Mouse (Mus musculus): ENCODE results near the gene Npm1. TPM values are rescaled to one million over a fixed set of nuclear protein-coding genes. Genes with fewer than 3 reads are reported as not detected.

Npm1 gene
- total RNA-seq, 1 experiment: 2,502 TPM

GRCm38 (mm10) chr11:33139458-33140110 lies 23.4 kb downstream of the Npm1 start:
- DNase-seq (ENCODE audit: low read depth, low spot score): no peak
- in situ Hi-C loops (cut with MboI; ENCODE audit: low sequenced_read_pairs in 2 of 2, unreplicated experiment in 2 of 2): no loop called here
- Histone ChIP-seq H3K9me3 (ENCODE audit: control insufficient read depth, insufficient read depth, low read depth, low read length) (no peaks in the 10 kb centered on the region), H3K27ac (ENCODE audit: insufficient read depth, low read depth, low read length, poor library complexity, severe bottlenecking) (no peak overlapping the region), H3K4me1 (ENCODE audit: control insufficient read depth in 2 of 2, insufficient read depth in 2 of 2, low read length in 2 of 2, poor library complexity in 1 of 2) (peaks cover 2 to 10% of the 10 kb centered on the region in 2 experiments; a peak in 2 of 4 replicates), H3K4me3 (ENCODE audit: insufficient read depth in 1 of 2, low read depth in 1 of 2, low read length in 2 of 2, poor library complexity in 1 of 2, severe bottlenecking in 1 of 2) (no peak overlapping the region), H3K36me3 (ENCODE audit: control insufficient read depth, insufficient read depth, low read length, poor library complexity, severe bottlenecking) (no peaks in the 10 kb centered on the region), H3K9ac (ENCODE audit: insufficient read depth, low read depth, low read length, poor library complexity, severe bottlenecking) (no peak overlapping the region)
- TF ChIP-seq CHD2 (IDR thresholded peaks at IDR 0.05; ENCODE audit: low read depth, low read length) (no peak), ZNF384 (IDR thresholded peaks at IDR 0.05; ENCODE audit: low read depth, low read length) (no peak), ZC3H11A (IDR thresholded peaks at IDR 0.05; ENCODE audit: borderline replicate concordance, low read depth, low read length) (no peak), MAFK (IDR thresholded peaks at IDR 0.05; ENCODE audit: insufficient read depth, low read depth, low read length) (no peak), HCFC1 (IDR thresholded peaks at IDR 0.05; ENCODE audit: borderline replicate concordance, insufficient read depth, low read length) (no peak)

- Histone ChIP-seq H3K4me1 (ENCODE audit: control insufficient read depth in 2 of 2, insufficient read depth in 2 of 2, low read length in 2 of 2, poor library complexity in 1 of 2) (peaks cover under 1 to 1% of the 10 kb centered on the region in 2 experiments; a peak in 2 of 4 replicates), H3K4me3 (ENCODE audit: insufficient read depth in 1 of 2, low read depth in 1 of 2, low read length in 2 of 2, poor library complexity in 1 of 2, severe bottlenecking in 1 of 2) (no peak overlapping the region), H3K27ac (ENCODE audit: insufficient read depth, low read depth, low read length, poor library complexity, severe bottlenecking) (no peak overlapping the region), H3K9ac (ENCODE audit: insufficient read depth, low read depth, low read length, poor library complexity, severe bottlenecking) (no peak overlapping the region), H3K36me3 (ENCODE audit: control insufficient read depth, insufficient read depth, low read length, poor library complexity, severe bottlenecking) (no peaks in the 10 kb centered on the region), H3K9me3 (ENCODE audit: control insufficient read depth, insufficient read depth, low read depth, low read length) (no peaks in the 10 kb centered on the region)
- in situ Hi-C loops (cut with MboI; ENCODE audit: low sequenced_read_pairs in 2 of 2, unreplicated experiment in 2 of 2): no loop called here
- DNase-seq (ENCODE audit: low read depth, low spot score): no peak
- TF ChIP-seq ZC3H11A (IDR thresholded peaks at IDR 0.05; ENCODE audit: borderline replicate concordance, low read depth, low read length) (no peak), ZNF384 (IDR thresholded peaks at IDR 0.05; ENCODE audit: low read depth, low read length) (no peak), MAFK (IDR thresholded peaks at IDR 0.05; ENCODE audit: insufficient read depth, low read depth, low read length) (no peak), CHD2 (IDR thresholded peaks at IDR 0.05; ENCODE audit: low read depth, low read length) (no peak), HCFC1 (IDR thresholded peaks at IDR 0.05; ENCODE audit: borderline replicate concordance, insufficient read depth, low read length) (no peak)
Measured at GRCm38 (mm10) chr11:33138686-33139085, 24.3 kb downstream of the Npm1 start.

- no peaks in the 10 kb centered on the region for H3K4me1 ChIP-seq (ENCODE audit: control insufficient read depth in 2 of 2, insufficient read depth in 2 of 2, low read length in 2 of 2, poor library complexity in 1 of 2)
Measured at GRCm38 (mm10) chr11:33134391-33134986, 28.5 kb downstream of the Npm1 start.

GRCm38 (mm10) chr11:33132619-33133338 lies 30.2 kb downstream of the Npm1 start:
- DNase-seq (ENCODE audit: low read depth, low spot score): no peak
- in situ Hi-C loops (cut with MboI; ENCODE audit: low sequenced_read_pairs in 2 of 2, unreplicated experiment in 2 of 2): no loop called here
- Histone ChIP-seq H3K9ac (ENCODE audit: insufficient read depth, low read depth, low read length, poor library complexity, severe bottlenecking) (no peak overlapping the region), H3K4me1 (ENCODE audit: control insufficient read depth in 2 of 2, insufficient read depth in 2 of 2, low read length in 2 of 2, poor library complexity in 1 of 2) (no peaks in the 10 kb centered on the region), H3K36me3 (ENCODE audit: control insufficient read depth, insufficient read depth, low read length, poor library complexity, severe bottlenecking) (no peaks in the 10 kb centered on the region), H3K9me3 (ENCODE audit: control insufficient read depth, insufficient read depth, low read depth, low read length) (no peaks in the 10 kb centered on the region), H3K27ac (ENCODE audit: insufficient read depth, low read depth, low read length, poor library complexity, severe bottlenecking) (no peak overlapping the region), H3K4me3 (ENCODE audit: insufficient read depth in 1 of 2, low read depth in 1 of 2, low read length in 2 of 2, poor library complexity in 1 of 2, severe bottlenecking in 1 of 2) (no peak overlapping the region)
- no peak for TF ChIP-seq MAFK (IDR thresholded peaks at IDR 0.05; ENCODE audit: insufficient read depth, low read depth, low read length)
- no peak for TF ChIP-seq ZNF384 (IDR thresholded peaks at IDR 0.05; ENCODE audit: low read depth, low read length)
- no peak for TF ChIP-seq ZC3H11A (IDR thresholded peaks at IDR 0.05; ENCODE audit: borderline replicate concordance, low read depth, low read length)
- TF ChIP-seq HCFC1 (IDR thresholded peaks at IDR 0.05; ENCODE audit: borderline replicate concordance, insufficient read depth, low read length): no peak
- TF ChIP-seq CHD2 (IDR thresholded peaks at IDR 0.05; ENCODE audit: low read depth, low read length): no peak

More at GRCm38 (mm10) chr11:33134391-33134986, 28.5 kb downstream of the Npm1 start:
- no peak overlapping the region for H3K4me3 ChIP-seq (ENCODE audit: insufficient read depth in 1 of 2, low read depth in 1 of 2, low read length in 2 of 2, poor library complexity in 1 of 2, severe bottlenecking in 1 of 2)
- H3K27ac ChIP-seq (ENCODE audit: insufficient read depth, low read depth, low read length, poor library complexity, severe bottlenecking): no peak overlapping the region
- no peak overlapping the region for H3K9ac ChIP-seq (ENCODE audit: insufficient read depth, low read depth, low read length, poor library complexity, severe bottlenecking)
- no peaks in the 10 kb centered on the region for H3K36me3 ChIP-seq (ENCODE audit: control insufficient read depth, insufficient read depth, low read length, poor library complexity, severe bottlenecking)
- in situ Hi-C loops (cut with MboI; ENCODE audit: low sequenced_read_pairs in 2 of 2, unreplicated experiment in 2 of 2): no loop called here
- DNase-seq (ENCODE audit: low read depth, low spot score): no peak
- H3K9me3 ChIP-seq (ENCODE audit: control insufficient read depth, insufficient read depth, low read depth, low read length): no peaks in the 10 kb centered on the region
- TF ChIP-seq HCFC1 (IDR thresholded peaks at IDR 0.05; ENCODE audit: borderline replicate concordance, insufficient read depth, low read length) (no peak), MAFK (IDR thresholded peaks at IDR 0.05; ENCODE audit: insufficient read depth, low read depth, low read length) (no peak), CHD2 (IDR thresholded peaks at IDR 0.05; ENCODE audit: low read depth, low read length) (no peak), ZNF384 (IDR thresholded peaks at IDR 0.05; ENCODE audit: low read depth, low read length) (no peak), ZC3H11A (IDR thresholded peaks at IDR 0.05; ENCODE audit: borderline replicate concordance, low read depth, low read length) (no peak)

Measured in ES-E14 (cell line).